Mouse (Mus musculus): ENCODE data around the gene Psma6. TPM values are rescaled to one million over a fixed set of nuclear protein-coding genes. Genes with fewer than 3 reads are reported as not detected.

Psma6 gene
- polyA plus RNA-seq, 1 experiment, result 1.2 TPM

DNA sequence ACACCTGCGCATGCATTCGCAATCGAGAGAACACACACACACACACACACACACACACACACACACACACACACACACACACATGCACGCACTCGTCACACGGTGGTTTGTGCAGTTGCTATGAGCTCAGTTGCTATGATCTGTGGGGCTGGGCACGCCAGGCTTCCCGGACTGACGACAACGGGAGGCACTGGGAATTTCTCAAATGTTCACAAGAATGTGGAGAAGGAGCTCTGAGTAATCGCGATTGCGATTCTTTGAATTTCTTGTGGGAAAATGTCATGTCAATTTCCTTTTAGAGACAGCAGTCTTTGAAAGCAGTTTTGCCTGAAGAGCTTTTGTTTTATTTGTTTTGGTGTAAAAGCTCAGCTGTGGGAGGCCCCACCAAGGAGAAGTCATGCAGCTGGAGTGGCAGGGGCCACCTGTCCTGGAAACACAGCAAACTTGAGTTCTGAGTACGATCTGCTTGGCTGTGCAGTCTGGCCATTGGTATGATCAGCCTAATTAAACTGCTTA, 80.9 kb downstream of the Psma6 start:
- Histone ChIP-seq H3K36me3 (ENCODE audit: control insufficient read depth) (no peaks in the 10 kb centered on the region), H3K4me3 (replicated peaks) (no peak overlapping the region), H3K27me3 (ENCODE audit: control insufficient read depth) (peaks cover 29% of the 10 kb centered on the region), H3K9me3 (ENCODE audit: control insufficient read depth, low read length) (no peaks in the 10 kb centered on the region), H3K4me1 (ENCODE audit: control insufficient read depth) (peaks cover 1% of the 10 kb centered on the region; the same call in 1 of the 2 replicates)
- no peak for TF ChIP-seq GATA1 (IDR thresholded peaks at IDR 0.05; ENCODE audit: low read length)
- no peak for TF ChIP-seq TAL1 (IDR thresholded peaks at IDR 0.05; ENCODE audit: low read length)

DNA sequence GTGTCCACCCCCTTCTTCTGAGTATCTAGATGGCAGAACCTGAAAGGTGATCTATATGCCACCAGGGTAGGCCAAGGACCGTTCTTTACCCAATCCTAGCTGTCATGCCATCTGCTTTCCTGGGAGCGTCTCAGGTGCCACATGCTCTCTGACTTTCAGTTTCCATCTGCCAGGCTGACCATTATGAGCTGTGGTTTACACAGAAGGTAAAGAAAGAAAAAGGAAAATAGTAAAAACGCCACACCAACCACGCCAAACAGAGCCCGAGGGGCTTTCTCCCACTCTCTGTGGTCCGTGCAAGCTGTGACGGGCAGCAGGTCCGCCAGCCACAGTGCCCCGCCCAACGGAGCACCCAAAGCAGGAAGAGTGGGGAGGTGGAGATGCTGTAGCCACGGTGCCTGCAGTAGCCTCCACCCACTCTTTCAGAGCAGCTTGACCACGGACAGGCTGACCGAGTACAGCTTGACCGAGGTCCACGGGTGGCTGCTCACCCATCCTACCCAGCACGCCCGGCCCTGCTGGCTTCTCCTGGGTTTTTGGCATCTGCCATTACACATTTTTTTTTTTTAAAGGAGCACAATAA, 81.5 kb downstream of the Psma6 start:
- Histone ChIP-seq H3K4me1 (ENCODE audit: control insufficient read depth) (peaks cover 1% of the 10 kb centered on the region; the same call in 1 of the 2 replicates), H3K36me3 (ENCODE audit: control insufficient read depth) (no peaks in the 10 kb centered on the region), H3K9me3 (ENCODE audit: control insufficient read depth, low read length) (no peaks in the 10 kb centered on the region), H3K4me3 (replicated peaks) (no peak overlapping the region), H3K27me3 (ENCODE audit: control insufficient read depth) (peaks cover 31% of the 10 kb centered on the region)
- TF ChIP-seq GATA1 (IDR thresholded peaks at IDR 0.05; ENCODE audit: low read length), result no peak
- no peak for TF ChIP-seq TAL1 (IDR thresholded peaks at IDR 0.05; ENCODE audit: low read length)

DNA sequence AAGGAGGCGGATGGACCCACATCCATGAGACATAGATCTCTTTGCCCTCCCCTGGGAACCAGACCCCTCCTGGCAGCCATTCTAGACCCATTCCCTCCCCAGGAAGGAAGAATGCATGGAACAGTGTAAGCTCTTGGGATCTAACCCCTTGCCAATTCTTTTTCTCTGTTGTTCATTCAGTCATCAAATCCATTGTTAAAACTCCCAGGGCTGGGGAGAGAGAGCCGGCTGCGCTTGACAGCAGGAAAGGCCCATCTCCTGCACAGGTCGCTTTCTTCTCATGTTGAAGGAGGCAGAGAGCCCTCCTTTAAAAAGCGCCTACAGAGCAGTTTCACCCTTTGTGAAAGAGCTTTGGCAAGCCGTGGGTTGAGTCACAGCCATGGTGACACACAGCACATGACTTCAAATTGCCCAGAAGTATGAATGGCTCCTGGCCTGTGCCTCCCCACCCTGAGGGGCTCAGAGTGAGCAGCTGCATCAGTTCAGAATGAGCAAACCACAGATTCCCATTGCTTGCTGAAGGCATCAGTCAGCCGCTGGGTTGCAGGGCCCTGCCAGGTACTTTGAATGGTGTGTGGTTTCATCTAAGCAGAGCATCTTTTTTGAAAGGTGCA, 82.2 kb downstream of the Psma6 start:
- TF ChIP-seq TAL1 (IDR thresholded peaks at IDR 0.05; ENCODE audit: low read length), result no peak
- TF ChIP-seq GATA1 (IDR thresholded peaks at IDR 0.05; ENCODE audit: low read length), result no peak
- no peaks in the 10 kb centered on the region for H3K9me3 ChIP-seq (ENCODE audit: control insufficient read depth, low read length)
- H3K27me3 ChIP-seq (ENCODE audit: control insufficient read depth), result peaks cover 31% of the 10 kb centered on the region
- H3K4me3 ChIP-seq (replicated peaks), result no peak overlapping the region
- H3K36me3 ChIP-seq (ENCODE audit: control insufficient read depth), result no peaks in the 10 kb centered on the region
- H3K4me1 ChIP-seq (ENCODE audit: control insufficient read depth), result peaks cover 1% of the 10 kb centered on the region; the same call in 1 of the 2 replicates

DNA sequence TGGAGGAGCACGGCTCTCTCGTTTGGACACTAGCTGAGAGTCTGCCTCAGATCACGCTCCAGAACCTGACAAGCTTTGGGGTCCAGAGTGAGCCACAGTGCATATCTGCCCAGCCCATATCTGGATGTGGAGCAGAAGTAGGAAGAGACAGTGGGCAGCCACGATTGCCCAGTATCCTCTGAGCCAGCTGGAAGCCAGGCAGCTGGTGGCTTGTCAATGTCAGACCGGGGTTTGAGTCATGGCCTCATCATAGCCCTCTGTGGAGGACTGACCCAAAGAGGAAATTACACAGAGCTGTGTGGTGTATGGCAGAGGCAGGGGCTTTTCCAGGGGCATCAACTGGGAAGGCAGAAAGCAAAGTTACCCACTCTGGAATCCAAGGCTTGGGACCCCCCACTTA, 82.8 kb downstream of the Psma6 start:
- TF ChIP-seq GATA1 (IDR thresholded peaks at IDR 0.05; ENCODE audit: low read length) (no peak), TAL1 (IDR thresholded peaks at IDR 0.05; ENCODE audit: low read length) (no peak)
- no peaks in the 10 kb centered on the region for H3K36me3 ChIP-seq (ENCODE audit: control insufficient read depth)

DNA sequence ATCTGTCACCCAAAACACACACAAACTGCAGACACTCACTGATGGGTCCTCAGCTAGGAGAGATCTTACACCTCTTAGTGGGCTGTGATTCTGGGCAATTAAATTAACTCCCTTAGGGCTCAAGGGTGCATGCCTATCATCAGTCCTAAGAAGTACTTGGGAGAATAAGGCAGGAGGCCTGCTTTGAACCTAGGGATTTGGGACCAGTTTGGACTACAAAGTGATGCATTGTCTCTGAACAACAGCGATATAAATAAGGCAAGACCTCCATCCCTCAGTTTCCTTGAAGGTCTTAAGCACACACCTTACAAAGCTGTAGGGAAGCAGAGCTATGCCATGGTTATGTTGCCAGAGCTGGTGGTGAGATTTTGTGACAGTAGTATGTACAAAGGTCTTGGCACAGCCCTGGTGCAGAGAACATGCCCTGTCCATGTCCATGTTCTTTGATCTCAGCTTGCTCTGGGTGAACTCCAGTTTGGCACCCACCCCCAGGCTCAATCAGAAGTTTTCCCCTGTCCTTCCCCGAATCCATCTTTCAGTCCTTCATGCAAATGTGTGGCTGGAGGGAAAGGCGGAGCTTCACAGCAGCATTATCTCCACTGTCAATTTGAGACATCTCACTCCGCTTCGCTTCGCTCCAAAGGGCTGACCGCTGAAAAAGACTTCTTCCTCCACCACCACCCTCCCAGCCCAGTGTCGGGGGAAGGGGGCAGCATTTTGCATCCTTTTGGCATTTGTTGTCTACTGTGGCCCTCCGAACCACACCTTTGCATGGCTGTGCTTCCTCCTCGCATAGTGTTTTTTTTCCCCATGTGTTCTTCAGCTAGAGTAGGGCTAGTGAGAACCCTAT, 83.5 kb downstream of the Psma6 start:
- Histone ChIP-seq H3K4me3 (replicated peaks) (no peak overlapping the region), H3K4me1 (ENCODE audit: control insufficient read depth) (peaks cover 1% of the 10 kb centered on the region; the same call in 1 of the 2 replicates), H3K27me3 (ENCODE audit: control insufficient read depth) (peaks cover 31% of the 10 kb centered on the region), H3K36me3 (ENCODE audit: control insufficient read depth) (no peaks in the 10 kb centered on the region), H3K9me3 (ENCODE audit: control insufficient read depth, low read length) (no peaks in the 10 kb centered on the region)
- no peak for TF ChIP-seq GATA1 (IDR thresholded peaks at IDR 0.05; ENCODE audit: low read length)
- TF ChIP-seq TAL1 (IDR thresholded peaks at IDR 0.05; ENCODE audit: low read length), result no peak

More for the DNA sequence above, 82.8 kb downstream of the Psma6 start:
- H3K27me3 ChIP-seq (ENCODE audit: control insufficient read depth), result peaks cover 31% of the 10 kb centered on the region
- no peaks in the 10 kb centered on the region for H3K9me3 ChIP-seq (ENCODE audit: control insufficient read depth, low read length)
- H3K4me3 ChIP-seq (replicated peaks), result no peak overlapping the region
- peaks cover 1% of the 10 kb centered on the region; the same call in 1 of the 2 replicates for H3K4me1 ChIP-seq (ENCODE audit: control insufficient read depth)

Other genes with a start within 250 kb of the Psma6 start
- gene Srp54b, start 229.1 kb upstream of the Psma6 start, polyA plus RNA-seq (2012), result 2.5 and 3.1 TPM in 2 replicates
- not detected in 2 replicates for gene 1700047I17Rik2, start 184.6 kb upstream of the Psma6 start, polyA plus RNA-seq (2012)
- 0.13 and 0.14 TPM in 2 replicates for gene Srp54c, start 154.1 kb upstream of the Psma6 start, polyA plus RNA-seq (2012)
- 0.02 and 0.03 TPM in 2 replicates for gene 1110008L16Rik, start 84.6 kb upstream of the Psma6 start, polyA plus RNA-seq (2012)
- 0.04 and 0.06 TPM in 2 replicates for gene Ppp2r3c, start 81.2 kb upstream of the Psma6 start, polyA plus RNA-seq (2012)
- gene Nfkbia, start 108.4 kb downstream of the Psma6 start, polyA plus RNA-seq (2012), result 4.2 and 6.8 TPM in 2 replicates
- gene Aldoart2, start 181.0 kb downstream of the Psma6 start, polyA plus RNA-seq (2012), result 0.03 TPM in 1 of 2 replicates, not detected in the other
- gene Insm2, start 215.2 kb downstream of the Psma6 start, polyA plus RNA-seq (2012), result not detected in 2 replicates